Comparison of ENCODE assay signal across 8 mouse cellular contexts in the genomic region with DNA sequence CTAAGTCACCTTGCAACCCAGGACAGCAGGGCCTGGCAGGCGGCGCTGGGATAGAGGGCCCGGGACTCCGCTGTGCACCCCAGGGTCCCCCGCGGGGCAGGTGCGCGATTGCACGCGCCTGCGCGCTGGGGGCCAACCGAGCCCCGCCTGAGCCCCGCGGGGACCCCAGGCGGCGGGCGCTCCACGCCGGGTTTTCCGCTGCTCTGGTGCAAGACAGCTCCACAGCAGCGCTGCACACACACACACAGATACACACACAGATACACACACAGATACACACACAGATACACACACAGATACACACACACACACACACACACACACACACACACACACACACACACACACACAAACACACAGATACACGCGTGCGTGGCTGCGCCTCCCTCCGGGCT.
DNase-seq lines count a peak whose midpoint lies in the region; ATAC-seq lines count a peak whose summit lies in the region.
"Not testable (repeated sequence)": the region's sequence is repeated elsewhere in the genome, so short reads cannot be mapped to it uniquely, and the experiment has no call there.

No protein-coding gene starts in this region.

- WGBS in embryonic facial prominence, embryonic 13.5 days, result under 1% methylated on average over 24 of the region's 28 CpGs
- under 1% methylated on average over 27 of the region's 28 CpGs for WGBS in heart, embryonic 12.5 days
- 0% methylated on average over 28 of the region's 28 CpGs for WGBS in kidney, embryonic 15.5 days
- under 1% methylated on average over 28 of the region's 28 CpGs for WGBS in liver, embryonic 11.5 days
- WGBS in midbrain, embryonic 16.5 days, result 0% methylated on average over 26 of the region's 28 CpGs

- peak overlapping the region; percentile 81 for H3K27ac ChIP-seq in embryonic facial prominence, embryonic 13.5 days
- peak overlapping the region; percentile 59 for H3K27ac ChIP-seq in heart, embryonic 12.5 days (ENCODE audit: poor library complexity, severe bottlenecking)
- peak overlapping the region; percentile 64 for H3K27ac ChIP-seq in kidney, embryonic 15.5 days
- not testable (repeated sequence) for H3K27ac ChIP-seq in liver, embryonic 11.5 days (ENCODE audit: low read depth, low read length)
- peak overlapping the region; percentile 75 for H3K27ac ChIP-seq in midbrain, embryonic 16.5 days (ENCODE audit: low read length)

- H3K4me1 ChIP-seq in embryonic facial prominence, embryonic 13.5 days, result peaks cover 55% of the 10 kb centered on the region
- peaks cover 34% of the 10 kb centered on the region for H3K4me1 ChIP-seq in heart, embryonic 12.5 days (replicated peaks)
- peaks cover 16% of the 10 kb centered on the region for H3K4me1 ChIP-seq in kidney, embryonic 15.5 days
- peaks cover 20% of the 10 kb centered on the region for H3K4me1 ChIP-seq in liver, embryonic 11.5 days (replicated peaks; ENCODE audit: control insufficient read depth, insufficient read depth, low read length)
- H3K4me1 ChIP-seq in midbrain, embryonic 16.5 days (ENCODE audit: control insufficient read depth, insufficient read depth, low read length), result peaks cover 23% of the 10 kb centered on the region

- not testable (repeated sequence) for H3K9me3 ChIP-seq in embryonic facial prominence, embryonic 13.5 days; heart, embryonic 12.5 days (replicated peaks); kidney, embryonic 15.5 days (replicated peaks); liver, embryonic 11.5 days (ENCODE audit: control insufficient read depth, low read length); midbrain, embryonic 16.5 days (replicated peaks; ENCODE audit: control insufficient read depth, low read length, poor library complexity, severe bottlenecking)

- H3K36me3 ChIP-seq in embryonic facial prominence, embryonic 13.5 days; heart, embryonic 12.5 days; kidney, embryonic 15.5 days; liver, embryonic 11.5 days (ENCODE audit: control insufficient read depth, insufficient read depth, low read length); midbrain, embryonic 16.5 days (ENCODE audit: control insufficient read depth, insufficient read depth, low read length): not testable (repeated sequence)

- H3K4me2 ChIP-seq in embryonic facial prominence, embryonic 13.5 days, result peak overlapping the region; percentile 87
- peak overlapping the region; percentile 88 for H3K4me2 ChIP-seq in heart, embryonic 12.5 days
- peak overlapping the region; percentile 97 for H3K4me2 ChIP-seq in kidney, embryonic 15.5 days
- H3K4me2 ChIP-seq in liver, embryonic 11.5 days, result peak overlapping the region; percentile 94
- H3K4me2 ChIP-seq in midbrain, embryonic 16.5 days (ENCODE audit: low read length), result peak overlapping the region; percentile 98

- not testable (repeated sequence) for H3K27me3 ChIP-seq in embryonic facial prominence, embryonic 13.5 days; heart, embryonic 12.5 days (replicated peaks); liver, embryonic 11.5 days (replicated peaks; ENCODE audit: control insufficient read depth, insufficient read depth, low read length); midbrain, embryonic 16.5 days (ENCODE audit: control insufficient read depth, insufficient read depth, low read depth, low read length)
- peaks cover 15% of the 10 kb centered on the region; the same call in 1 of the 2 replicates for H3K27me3 ChIP-seq in kidney, embryonic 15.5 days

- H3K9ac ChIP-seq in embryonic facial prominence, embryonic 13.5 days, result peak overlapping the region; percentile 84
- peak overlapping the region; percentile 78 for H3K9ac ChIP-seq in heart, embryonic 12.5 days
- peak overlapping the region; percentile 70 for H3K9ac ChIP-seq in kidney, embryonic 15.5 days
- H3K9ac ChIP-seq in liver, embryonic 11.5 days (ENCODE audit: low read depth, low read length), result peak overlapping the region; percentile 62
- peak overlapping the region; percentile 85 for H3K9ac ChIP-seq in midbrain, embryonic 16.5 days (ENCODE audit: low read depth, low read length)

- peak; percentile 50; the same call in 1 of the 2 replicates for ATAC-seq in embryonic facial prominence, embryonic 13.5 days (ENCODE audit: insufficient number of reproducible peaks, insufficient read depth, low FRiP score, low TSS enrichment, low read depth)
- ATAC-seq in heart, embryonic 12.5 days (ENCODE audit: insufficient number of reproducible peaks, low FRiP score), result peak; percentile 59; the same call in 1 of the 2 replicates
- peak; percentile 81 for ATAC-seq in kidney, embryonic 15.5 days (replicated peaks; ENCODE audit: low FRiP score)
- peak; percentile 63 for ATAC-seq in liver, embryonic 11.5 days (replicated peaks; ENCODE audit: low FRiP score)
- ATAC-seq in midbrain, embryonic 16.5 days, result peak; percentile 86

- H3K4me3 ChIP-seq in embryonic facial prominence, embryonic 13.5 days, result peak overlapping the region; percentile 74
- peak overlapping the region; percentile 79 for H3K4me3 ChIP-seq in heart, embryonic 12.5 days
- H3K4me3 ChIP-seq in kidney, embryonic 15.5 days (replicated peaks), result peak overlapping the region; percentile 80
- peak overlapping the region; percentile 75 for H3K4me3 ChIP-seq in liver, embryonic 11.5 days (ENCODE audit: low read depth, low read length)
- H3K4me3 ChIP-seq in midbrain, embryonic 16.5 days (ENCODE audit: low read depth, low read length), result peak overlapping the region; percentile 86

- peak; percentile 70 to 73 for DNase-seq in B cell, adult 2 months
- peak; percentile 26 to 60 for DNase-seq in adrenal gland, postnatal 36 days
- peak; percentile 50 for DNase-seq in liver, embryonic 11.5 days (ENCODE audit: low spot score)
- peak; percentile 30 to 69 for DNase-seq in spleen, postnatal 10 days (ENCODE audit: low spot score in 2 of 2)
